Mouse (Mus musculus) embryo, embryonic 9.5 days (tissue): ENCODE measurements around the gene Rgl3.
A peak's percentile ranks its signal among the peaks of the same experiment; 100 is the strongest.

Experiments
- DNase-seq: peaks from one replicate; pipeline ENCODE4 v3.0.0-alpha.2; 2017; ENCODE audit errors: extremely low spot score

Rgl3 gene

GRCm38 (mm10) chr9:21948790-21949189, 40.5 kb downstream of the Rgl3 start:
- DNase-seq: no peak

DNA sequence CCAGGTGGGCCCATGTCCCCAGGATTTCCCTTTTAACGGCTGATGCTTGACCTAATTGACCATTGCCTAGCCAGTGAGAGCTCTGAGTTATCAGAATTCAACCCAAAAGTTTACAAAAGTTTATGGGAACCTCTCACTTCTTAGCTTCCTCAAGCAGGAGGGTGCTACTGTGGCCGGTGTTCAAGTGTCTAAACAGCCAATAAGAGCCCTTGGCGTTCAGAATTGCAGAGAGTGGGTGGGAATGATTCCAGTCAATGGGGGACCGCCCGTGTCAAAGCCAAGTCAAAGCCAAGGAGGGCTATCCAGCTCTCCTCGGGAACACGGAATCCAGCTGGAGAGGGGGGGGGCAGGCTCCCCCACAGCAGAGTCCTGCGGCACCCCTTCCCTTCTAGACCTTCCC, 41.1 kb downstream of the Rgl3 start:
- DNase-seq: no peak

DNA sequence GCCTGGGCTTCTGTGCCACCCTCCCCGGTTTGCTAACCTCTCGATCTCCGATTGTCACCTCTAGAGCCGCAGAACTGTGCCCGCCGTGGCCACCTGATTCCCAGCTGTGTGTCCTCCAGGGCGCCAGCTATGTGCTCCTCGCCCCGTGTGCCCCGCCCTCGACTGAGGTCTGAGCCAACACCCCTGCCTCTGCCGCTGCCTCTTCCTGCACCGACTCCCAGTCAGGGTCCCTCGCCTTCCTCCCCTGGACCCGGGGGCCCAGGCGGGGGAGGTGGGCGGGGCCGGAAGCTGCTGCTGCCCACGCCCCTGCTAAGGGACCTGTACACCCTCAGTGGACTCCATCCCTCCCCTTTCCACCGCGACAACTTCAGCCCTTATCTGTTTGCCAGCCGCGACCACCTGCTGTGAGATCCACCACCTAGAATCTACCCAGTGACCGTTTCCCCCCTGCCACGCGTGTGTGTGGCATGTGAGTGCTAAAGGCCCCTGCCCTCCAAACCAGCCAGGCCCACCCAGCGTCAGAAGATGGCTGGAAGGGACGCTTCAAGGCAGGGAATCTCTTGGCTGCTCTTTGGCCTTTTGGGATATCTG, 41.6 kb downstream of the Rgl3 start:
- DNase-seq: no peak

DNA sequence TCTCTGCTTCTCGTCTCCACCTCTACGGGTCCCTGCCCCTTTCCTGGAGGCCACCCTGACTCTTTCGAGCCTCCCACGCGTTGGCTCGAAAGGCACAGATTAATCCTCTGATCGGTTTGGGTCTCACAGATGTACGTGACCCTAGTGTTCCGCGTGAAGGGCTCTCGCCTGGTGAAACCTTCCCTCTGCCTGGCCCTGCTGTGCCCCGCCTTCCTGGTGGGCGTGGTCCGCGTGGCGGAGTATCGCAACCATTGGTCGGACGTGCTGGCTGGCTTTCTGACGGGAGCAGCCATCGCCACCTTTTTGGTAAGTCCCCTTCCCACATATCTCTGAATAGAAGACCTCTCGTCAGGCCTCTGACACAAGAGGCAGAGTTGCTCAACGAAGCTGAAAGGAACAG, 45.0 kb downstream of the Rgl3 start:
- no peak for DNase-seq

- no peak for DNase-seq
Observed at GRCm38 (mm10) chr9:21943638-21944037, 45.6 kb downstream of the Rgl3 start.

DNA sequence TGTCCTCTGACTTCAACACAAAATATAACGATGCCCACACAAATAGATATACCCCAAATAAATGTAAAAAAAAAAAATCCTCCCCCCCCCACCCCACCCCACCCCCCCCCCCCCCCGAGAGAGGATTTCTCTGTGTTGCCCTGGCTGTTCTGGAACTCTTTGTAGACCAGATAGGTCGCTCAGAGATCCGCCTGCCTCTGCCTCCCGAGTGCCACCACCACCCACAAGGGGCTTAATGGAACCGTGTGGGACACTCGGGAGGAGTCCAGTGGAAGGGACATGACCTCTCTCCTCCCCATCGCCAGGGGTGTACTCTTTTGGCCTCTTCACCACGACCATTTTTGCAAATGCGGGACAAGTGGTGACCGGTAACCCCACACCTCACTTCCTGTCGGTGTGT, 46.2 kb downstream of the Rgl3 start:
- DNase-seq: no peak

GRCm38 (mm10) chr9:21938234-21938855, 50.9 kb downstream of the Rgl3 start:
- DNase-seq: no peak

- no peak for DNase-seq
Observed at GRCm38 (mm10) chr9:21937711-21938175, 51.5 kb downstream of the Rgl3 start.

GRCm38 (mm10) chr9:21936692-21937570, 52.3 kb downstream of the Rgl3 start, which contains the start of gene Plppr2:
Plppr2 (plus strand) TSS chr9:21937033.
- peak; percentile 96 for DNase-seq

DNA sequence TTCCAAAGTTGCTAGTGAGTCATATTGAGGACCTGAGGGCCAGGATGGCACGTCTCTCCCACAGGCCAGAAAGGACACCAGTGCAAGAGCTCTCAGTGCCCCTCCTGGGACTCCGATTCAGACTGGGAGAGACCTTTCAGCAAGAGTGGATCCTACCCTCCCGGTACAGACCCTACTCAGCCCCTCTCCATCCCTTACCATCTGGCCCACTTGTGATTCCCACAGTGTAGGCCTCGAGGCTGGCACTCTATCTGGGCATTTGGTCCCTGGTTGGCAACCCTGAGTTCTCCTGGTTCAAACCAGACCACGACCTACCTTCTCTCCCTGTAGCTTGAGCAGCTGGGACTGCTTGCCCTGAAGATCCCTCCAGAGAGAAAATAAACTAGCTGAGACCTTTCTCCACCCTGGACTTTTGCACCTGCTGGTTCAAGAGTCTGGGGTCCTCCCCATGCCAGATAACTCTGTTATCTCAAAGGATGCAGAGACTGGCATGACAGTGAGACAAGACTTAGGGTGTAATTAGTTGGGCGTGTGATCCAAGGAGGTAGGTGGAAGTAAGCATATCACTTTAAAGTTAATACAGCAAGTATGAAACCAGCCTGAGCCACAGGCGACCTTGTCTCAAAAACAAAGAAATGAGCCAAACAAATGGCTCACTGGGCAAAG, 53.6 kb downstream of the Rgl3 start:
- DNase-seq: no peak

GRCm38 (mm10) chr9:21934021-21934420, 55.2 kb downstream of the Rgl3 start:
- no peak for DNase-seq

- DNase-seq: no peak
Observed at GRCm38 (mm10) chr9:21932445-21933137, 56.7 kb downstream of the Rgl3 start.

- no peak for DNase-seq
Observed at GRCm38 (mm10) chr9:21932006-21932405, 57.2 kb downstream of the Rgl3 start.

GRCm38 (mm10) chr9:21929208-21929607, 60.0 kb downstream of the Rgl3 start:
- no peak for DNase-seq

DNA sequence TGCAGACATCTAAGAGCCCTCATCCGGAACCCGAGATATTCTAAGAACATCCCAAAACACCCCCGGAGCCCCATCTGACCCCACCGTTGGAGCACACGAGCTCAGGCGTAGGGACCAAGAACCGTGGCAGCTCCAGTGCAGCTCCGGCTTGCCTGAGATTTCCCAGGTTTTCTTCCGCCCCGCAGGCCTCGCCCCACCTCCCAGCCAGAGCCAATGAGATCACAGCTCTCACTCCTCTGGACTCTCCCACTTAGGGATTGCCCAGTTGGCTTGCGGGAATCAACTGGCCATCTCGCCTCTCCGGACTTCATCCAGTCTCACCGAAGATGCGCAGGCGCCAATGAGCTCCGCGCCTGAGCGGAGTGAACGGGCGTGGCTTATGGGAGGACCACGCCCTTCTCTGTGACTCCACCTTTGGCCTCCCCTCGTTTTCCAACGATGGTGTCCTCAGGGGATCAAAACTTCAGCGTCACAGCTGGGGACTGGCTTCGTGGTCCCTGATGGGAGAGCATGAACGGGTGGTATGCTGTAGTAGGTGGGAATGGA, 62.0 kb downstream of the Rgl3 start, which contains the start of the genes Ccdc159 and Tmem205:
Gene Ccdc159 (plus strand): TSS at position 264 of the 546 bp plus-strand sequence.
Gene Tmem205 (minus strand): TSS at position 349 of the 546 bp plus-strand sequence.
- peak; percentile 93 for DNase-seq

- peak; percentile 29 for DNase-seq
Observed at GRCm38 (mm10) chr9:21926784-21927183, 62.5 kb downstream of the Rgl3 start.

DNA sequence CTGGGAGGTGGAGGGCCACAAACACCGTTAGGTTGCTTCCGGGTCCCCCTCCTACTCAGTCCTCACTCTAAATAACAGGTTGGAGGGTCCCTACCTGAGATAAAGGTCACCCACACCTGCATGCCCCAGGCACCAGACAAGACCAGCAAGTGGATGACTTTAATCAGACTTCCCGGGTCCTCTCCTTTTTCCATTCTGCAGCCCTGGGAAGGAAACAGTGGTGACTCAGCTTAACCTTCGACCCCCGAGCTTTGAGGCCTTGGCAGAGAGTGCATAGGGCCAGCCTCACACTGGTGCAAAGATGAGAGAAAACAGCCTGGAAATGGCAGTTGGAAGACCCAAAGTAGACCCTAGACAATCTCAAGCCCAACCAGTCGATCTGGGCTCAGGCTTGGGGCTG, 63.1 kb downstream of the Rgl3 start:
- DNase-seq: no peak

DNA sequence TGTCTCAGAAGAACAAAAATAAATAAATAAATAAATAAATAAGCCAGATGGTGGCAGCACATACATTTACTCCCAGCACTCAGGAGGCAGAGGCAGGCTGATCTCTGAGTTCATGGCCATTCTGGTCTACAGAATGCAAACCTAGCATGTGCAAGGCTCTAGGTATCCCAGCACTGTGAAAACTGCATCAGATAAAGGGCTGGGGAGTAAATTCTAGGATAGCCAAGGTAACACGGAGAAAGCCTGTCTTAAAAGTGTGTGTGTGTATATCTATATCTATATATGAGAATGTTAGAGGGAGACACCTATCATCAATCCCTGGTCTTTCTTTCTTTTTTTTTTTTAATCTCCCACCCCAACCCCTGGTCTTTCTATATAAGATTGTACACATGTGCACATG, 63.7 kb downstream of the Rgl3 start:
- no peak for DNase-seq

DNA sequence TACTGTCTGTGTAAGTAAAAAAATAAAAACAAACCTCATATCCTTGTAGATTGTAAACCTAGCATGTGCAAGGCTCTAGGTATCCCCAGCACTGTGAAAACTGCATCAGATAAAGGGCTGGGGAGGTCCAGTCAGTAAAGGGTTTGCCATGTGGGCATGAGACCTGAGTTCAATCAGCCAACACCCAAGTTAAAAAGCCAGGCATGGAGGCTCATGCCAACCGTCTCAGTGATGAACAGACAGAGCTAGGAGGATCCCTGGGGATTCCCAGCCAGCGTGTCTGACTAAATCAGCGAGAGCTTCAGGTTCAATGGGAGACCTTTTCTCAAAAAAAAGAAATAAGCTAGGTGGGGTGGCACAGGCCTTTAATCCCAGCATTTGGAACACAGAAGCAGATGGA, 64.2 kb downstream of the Rgl3 start:
- no peak for DNase-seq

GRCm38 (mm10) chr9:21924099-21924493, 65.2 kb downstream of the Rgl3 start:
- no peak for DNase-seq

- no peak for DNase-seq
Observed at GRCm38 (mm10) chr9:21923490-21924098, 65.7 kb downstream of the Rgl3 start.
